Mouse (Mus musculus) limb, embryonic 14.5 days (tissue): ENCODE data around the gene R3hdm2. TPM values are rescaled to one million over a fixed set of nuclear protein-coding genes. Genes with fewer than 3 reads are reported as not detected.

Experiments
- ATAC-seq: fragments of 200-750 bp; cut with Nextera tagmentation; 2 replicates; pipeline ENCODE4 v1.8.0; 2017; ENCODE audit warnings: low read depth, moderate number of reproducible peaks, moderate TSS enrichment; ENCODE audit not compliant: low FRiP score
- DNase-seq: peaks from one replicate; pipeline ENCODE4 v3.0.0-alpha.2; 2015; ENCODE audit warnings: low spot score
- H3K27ac ChIP-seq: fragments of 300-500 bp; sonication (generic); replicated peaks from 2 replicates; pipeline ENCODE4 v1.5.1; 2014; ENCODE audit warnings: low read depth, mild to moderate bottlenecking, low read length, moderate library complexity, mixed read lengths
- H3K27me3 ChIP-seq: fragments of 300-500 bp; sonication (generic); 2 replicates; pipeline ENCODE4 v1.6.1; 2014; ENCODE audit warnings: low read length, mixed read lengths; ENCODE audit not compliant: control insufficient read depth, insufficient read depth
- H3K36me3 ChIP-seq: fragments of 300-500 bp; sonication (generic); 2 replicates; pipeline ENCODE4 v1.6.1; 2014; ENCODE audit warnings: mild to moderate bottlenecking, low read length, moderate library complexity, mixed read lengths; ENCODE audit not compliant: control insufficient read depth, insufficient read depth
- H3K4me1 ChIP-seq: fragments of 300-500 bp; sonication (generic); 2 replicates; pipeline ENCODE4 v1.6.1; 2014; ENCODE audit warnings: antibody characterized with exemption, low read length, mixed read lengths; ENCODE audit not compliant: control insufficient read depth, insufficient read depth
- H3K4me2 ChIP-seq: fragments of 300-500 bp; sonication (generic); replicated peaks from 2 replicates; pipeline ENCODE4 v1.6.1; 2014; ENCODE audit warnings: low read depth, mild to moderate bottlenecking, low read length, moderate library complexity; ENCODE audit not compliant: severe bottlenecking
- H3K4me3 ChIP-seq: fragments of 300-500 bp; sonication (generic); replicated peaks from 2 replicates; pipeline ENCODE4 v1.5.1; 2014; ENCODE audit warnings: low read length
- H3K9ac ChIP-seq: fragments of 300-500 bp; sonication (generic); 2 replicates; pipeline ENCODE4 v1.6.1; 2014; ENCODE audit warnings: mild to moderate bottlenecking, low read depth, low read length, moderate library complexity; ENCODE audit not compliant: severe bottlenecking
- H3K9me3 ChIP-seq: fragments of 300-500 bp; sonication (generic); 2 replicates; pipeline ENCODE4 v1.6.1; 2016; ENCODE audit warnings: low read length; ENCODE audit not compliant: control insufficient read depth
- POLR2A ChIP-seq: fragments of 200-500 bp; IDR thresholded peaks from 2 replicates; pipeline ENCODE4 v1.8.0; 2012; ENCODE audit warnings: inconsistent platforms, mild to moderate bottlenecking, moderate library complexity, borderline replicate concordance; ENCODE audit not compliant: insufficient read depth, insufficient read length; ENCODE audit errors: extremely low read depth
- WGBS: fragments of 180-500 bp; shearing (Covaris S2); extraction: QIAGEN DNeasy Blood & Tissue Kit; methylation state at CpG from one replicate; pipeline ENCODE4 v1.1.7; 2014; 5-methylcytosine and 5-hydroxymethylcytosine counted together
- polyA plus RNA-seq, 2 experiments: library from polyadenylated mRNA; depleted of rRNA in 1 of 2; stranded (reverse) in 1 of 2; unstranded in 1 of 2; fragments of >200 nt; fragmentation: Nextera tagmentation in 1 of 2; extraction: Ambion mirVana in 1 of 2; gene quantifications; 2 replicates each; pipeline versions ENCODE4 v1.2.1 to v1.2.3; 2012 to 2014

R3hdm2 gene
- polyA plus RNA-seq, 2 experiments, result 38.3 to 58.0 TPM

GRCm38 (mm10) chr10:127480833-127481813, 101.0 kb downstream of the R3hdm2 start:
- WGBS, result 81% methylated on average over 19 of the region's 19 CpGs
- peaks cover 74% of the 10 kb centered on the region for H3K36me3 ChIP-seq
- no peak overlapping the region for H3K27ac ChIP-seq
- DNase-seq (no peak), ATAC-seq (no peak)
- no peak overlapping the region for H3K9ac ChIP-seq
- H3K27me3 ChIP-seq, result no peaks in the 10 kb centered on the region
- H3K4me2 ChIP-seq, result no peak overlapping the region
- no peak for TF ChIP-seq POLR2A
- H3K4me1 ChIP-seq, result no peaks in the 10 kb centered on the region
- H3K4me3 ChIP-seq, result no peak overlapping the region
- no peaks in the 10 kb centered on the region for H3K9me3 ChIP-seq

- no peak overlapping the region for H3K4me3 ChIP-seq
- peaks cover 87% of the 10 kb centered on the region for H3K36me3 ChIP-seq
- no peaks in the 10 kb centered on the region for H3K9me3 ChIP-seq
- ATAC-seq (no peak), DNase-seq (no peak)
- no peak overlapping the region for H3K9ac ChIP-seq
- 84% methylated on average over 10 of the region's 10 CpGs for WGBS
- H3K4me2 ChIP-seq, result no peak overlapping the region
- no peak overlapping the region for H3K27ac ChIP-seq
- no peaks in the 10 kb centered on the region for H3K27me3 ChIP-seq
- TF ChIP-seq POLR2A, result no peak
- no peaks in the 10 kb centered on the region for H3K4me1 ChIP-seq
These were observed 105.1 kb downstream of the R3hdm2 start for GRCm38 (mm10) chr10:127485235-127485634.

- no peak for TF ChIP-seq POLR2A
- peaks cover 84% of the 10 kb centered on the region for H3K36me3 ChIP-seq
- no peaks in the 10 kb centered on the region for H3K4me1 ChIP-seq
- H3K9me3 ChIP-seq, result no peaks in the 10 kb centered on the region
- H3K27ac ChIP-seq, result no peak overlapping the region
- DNase-seq (no peak), ATAC-seq (no peak)
- H3K27me3 ChIP-seq, result no peaks in the 10 kb centered on the region
- 85% methylated on average over 7 of the region's 7 CpGs for WGBS
- H3K4me3 ChIP-seq, result no peak overlapping the region
- H3K9ac ChIP-seq, result no peak overlapping the region
- H3K4me2 ChIP-seq, result no peak overlapping the region
These were observed 108.7 kb downstream of the R3hdm2 start for GRCm38 (mm10) chr10:127488856-127489255.

- Histone ChIP-seq H3K9me3 (no peaks in the 10 kb centered on the region), H3K9ac (no peak overlapping the region), H3K27me3 (no peaks in the 10 kb centered on the region), H3K4me1 (no peaks in the 10 kb centered on the region), H3K27ac (no peak overlapping the region), H3K36me3 (peaks cover 84% of the 10 kb centered on the region), H3K4me3 (no peak overlapping the region), H3K4me2 (no peak overlapping the region)
- WGBS, result 72% methylated on average over 18 of the region's 18 CpGs
- ATAC-seq (no peak), DNase-seq (no peak)
- no peak for TF ChIP-seq POLR2A
These were observed 110.3 kb downstream of the R3hdm2 start for GRCm38 (mm10) chr10:127490160-127491127.

GRCm38 (mm10) chr10:127491128-127491512, 111.0 kb downstream of the R3hdm2 start:
- Histone ChIP-seq H3K9ac (no peak overlapping the region), H3K27ac (no peak overlapping the region), H3K36me3 (peaks cover 86% of the 10 kb centered on the region), H3K4me1 (no peaks in the 10 kb centered on the region), H3K9me3 (no peaks in the 10 kb centered on the region), H3K4me3 (no peak overlapping the region), H3K4me2 (no peak overlapping the region), H3K27me3 (no peaks in the 10 kb centered on the region)
- WGBS, result 84% methylated on average over 8 of the region's 8 CpGs
- no peak for ATAC-seq
- no peak for DNase-seq
- no peak for TF ChIP-seq POLR2A
